Mouse (Mus musculus): Measurements from ENCODE around the gene Dkk2. TPM values are rescaled to one million over a fixed set of nuclear protein-coding genes. Genes with fewer than 3 reads are reported as not detected.

Gene Dkk2
- total RNA-seq, 4 experiments from 2014 or later = 2.5 to 5.9 (median 4.1) TPM

DNA sequence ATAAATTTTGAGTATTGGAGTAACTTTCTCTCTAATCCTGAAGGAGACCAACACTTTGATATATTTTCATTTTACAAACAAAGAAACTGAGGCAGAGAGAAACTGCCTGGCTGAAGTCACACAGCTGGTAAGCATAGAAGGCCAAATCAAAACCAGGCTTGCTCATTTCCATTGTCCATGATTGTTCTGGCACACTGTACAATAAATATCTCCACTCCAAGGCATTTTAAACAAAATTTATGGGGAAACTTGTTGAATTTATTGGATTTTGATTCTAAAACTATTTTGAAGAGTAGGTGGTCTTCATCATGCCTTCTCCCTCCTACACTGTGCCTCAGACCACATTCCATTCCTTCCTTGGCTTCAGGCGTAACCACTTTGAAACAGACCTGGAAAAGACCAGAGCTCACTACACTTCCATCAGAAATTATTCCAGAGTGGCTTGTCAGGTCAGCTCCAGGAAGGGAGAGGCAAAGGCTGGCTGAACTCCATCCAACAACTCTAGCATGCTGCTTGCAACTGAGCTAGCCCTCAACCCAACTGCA is 44.7 kb downstream of the Dkk2 start:
- DNase-seq = no peak

DNA sequence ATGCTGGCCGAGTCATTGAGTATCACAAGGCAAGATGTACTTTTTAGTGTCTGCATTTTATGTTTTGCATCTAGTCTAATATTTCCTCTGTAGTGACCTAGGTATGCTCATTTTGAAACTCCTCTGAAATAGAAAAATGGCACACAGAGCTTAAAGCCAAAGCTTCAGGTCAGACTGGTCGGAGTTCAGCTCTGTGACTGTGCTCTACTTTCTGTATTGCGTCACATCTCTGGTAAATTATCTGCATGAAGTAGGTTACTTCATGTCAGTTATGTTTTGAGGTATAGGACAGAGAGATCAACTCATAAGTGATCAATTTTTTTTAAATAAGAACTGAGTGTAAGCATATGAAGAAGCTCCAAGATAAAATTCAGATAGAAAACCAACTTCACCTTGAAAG is 45.7 kb downstream of the Dkk2 start:
- no peak for DNase-seq

DNA sequence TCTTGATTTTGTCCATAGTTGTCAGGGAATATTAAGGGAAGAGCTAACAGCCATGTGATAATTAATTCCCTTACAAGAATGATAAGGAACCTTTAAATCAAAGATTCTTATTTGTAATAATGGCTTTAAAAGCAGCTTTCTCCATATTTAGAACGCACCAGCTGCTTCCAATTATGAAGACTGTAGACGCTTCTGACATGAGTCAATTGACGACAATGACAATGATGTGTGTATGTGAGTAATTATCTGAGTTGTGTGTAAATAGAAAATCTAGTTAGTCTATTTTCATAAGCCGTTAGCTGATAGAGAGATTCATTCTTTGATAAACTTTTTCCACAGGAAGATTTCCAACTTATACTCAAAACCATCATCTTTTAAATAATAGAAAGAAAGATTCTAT is 46.8 kb downstream of the Dkk2 start:
- DNase-seq = no peak

DNA sequence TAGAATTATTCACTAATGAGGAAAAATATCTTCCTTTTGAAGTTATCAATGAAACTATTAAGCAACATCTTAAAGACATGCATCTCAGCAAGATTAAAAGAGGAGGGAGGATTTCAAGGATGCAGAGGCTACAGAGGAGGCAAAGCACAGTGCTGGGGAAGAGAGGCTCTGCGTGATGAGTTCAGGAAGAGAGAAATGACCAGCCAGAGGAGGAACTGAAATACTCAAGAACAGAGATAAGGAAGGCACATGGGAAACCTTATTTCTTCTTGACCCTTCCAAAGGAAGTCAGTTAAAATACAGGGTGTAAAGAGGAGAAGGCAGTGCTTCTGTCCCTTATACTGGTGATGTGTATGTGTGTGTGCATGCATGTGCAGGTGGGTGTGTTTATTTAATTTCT is 49.4 kb downstream of the Dkk2 start:
- DNase-seq = no peak

DNA sequence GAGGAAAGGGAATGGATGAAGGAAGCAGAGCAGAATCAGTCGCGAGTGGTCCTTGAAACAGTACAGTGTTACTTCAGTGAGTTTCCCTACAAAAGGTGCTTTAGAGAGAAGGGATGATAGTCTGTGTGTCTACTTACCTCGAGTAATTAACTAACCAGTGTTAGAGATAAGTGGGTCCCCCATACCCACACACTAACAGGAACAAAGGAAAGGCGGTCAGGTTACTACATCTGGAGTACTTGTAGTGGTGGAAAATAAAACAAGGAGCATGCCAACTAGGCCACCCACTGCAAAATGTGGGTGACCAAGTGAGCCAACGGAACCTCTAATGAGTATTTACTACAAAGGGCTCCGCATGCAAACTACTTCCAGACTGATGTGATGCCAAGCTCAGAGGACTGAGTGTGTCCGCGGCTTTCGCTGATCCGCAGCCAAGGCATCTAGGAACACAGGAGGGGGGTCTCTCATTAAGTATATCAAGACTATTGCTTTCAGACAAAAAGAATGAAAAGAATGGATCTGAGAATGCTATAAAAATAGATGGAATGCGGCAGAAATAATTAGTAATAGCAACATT is 52.8 kb downstream of the Dkk2 start:
- DNase-seq = no peak

DNA sequence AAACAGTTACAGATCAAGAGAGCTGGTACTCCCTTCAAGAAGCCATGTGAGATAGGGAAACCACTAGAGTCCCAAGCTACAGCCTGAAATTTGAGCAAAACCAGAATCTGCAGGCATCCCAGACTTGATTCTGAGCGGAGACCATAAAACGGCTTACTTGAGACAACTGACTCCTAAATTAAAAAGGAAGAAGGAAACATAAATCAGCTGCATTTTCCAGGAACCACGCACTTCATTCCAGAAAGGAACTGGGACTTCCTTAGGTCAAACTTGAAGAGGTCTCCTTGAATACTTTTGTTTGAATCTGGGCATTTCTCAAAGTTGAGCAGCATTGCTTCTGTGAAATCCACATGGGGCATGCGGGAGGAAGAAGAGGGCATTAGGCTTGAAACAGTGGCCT is 55.9 kb downstream of the Dkk2 start:
- DNase-seq = no peak

DNA sequence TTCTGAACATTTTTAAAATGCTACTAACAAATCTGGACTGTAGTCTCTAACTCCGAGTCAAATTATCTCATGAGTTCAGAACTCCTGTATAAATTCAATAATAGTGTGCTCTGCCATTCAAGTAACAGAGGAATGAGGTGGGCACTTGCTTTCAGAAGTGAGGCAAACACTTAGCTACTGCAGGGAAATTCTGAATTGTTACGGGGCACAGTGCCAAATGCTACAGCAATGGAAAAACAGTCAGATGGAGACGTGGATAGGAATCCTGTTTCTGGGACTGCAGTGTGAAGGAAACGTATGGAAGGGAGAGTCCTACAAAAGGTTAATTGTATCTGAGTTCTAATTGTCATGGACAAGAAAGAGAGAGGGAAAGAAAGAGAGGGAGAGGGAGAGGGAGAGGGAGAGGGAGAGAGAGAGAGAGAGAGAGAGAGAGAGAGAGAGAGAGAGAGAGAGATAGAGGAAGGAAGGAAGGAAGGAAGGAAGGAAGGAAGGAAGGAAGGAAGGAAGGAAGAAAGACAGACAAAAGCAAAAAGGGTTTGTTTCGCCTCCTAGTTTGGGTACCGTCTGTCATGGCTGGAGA is 64.4 kb downstream of the Dkk2 start:
- no peak for DNase-seq

DNA sequence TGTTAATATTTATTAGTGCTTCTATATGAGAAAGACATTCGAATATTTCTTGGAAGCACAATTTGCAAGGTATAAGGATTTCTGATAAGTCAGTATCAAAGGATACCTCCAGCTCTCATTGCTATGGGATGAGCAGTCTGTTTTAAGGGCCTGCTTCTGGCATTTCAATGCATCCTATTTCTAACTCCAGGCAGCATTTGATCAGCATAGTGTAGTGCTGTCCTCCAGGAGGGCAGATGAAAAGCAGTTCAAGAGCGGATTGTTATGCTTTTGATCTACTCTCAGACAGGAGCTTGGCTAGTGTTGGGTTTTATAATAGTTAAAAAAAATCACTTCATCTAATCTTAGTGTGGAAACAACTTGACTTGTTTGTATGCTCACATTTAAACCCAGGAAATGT is 73.7 kb downstream of the Dkk2 start:
- no peak for DNase-seq

DNA sequence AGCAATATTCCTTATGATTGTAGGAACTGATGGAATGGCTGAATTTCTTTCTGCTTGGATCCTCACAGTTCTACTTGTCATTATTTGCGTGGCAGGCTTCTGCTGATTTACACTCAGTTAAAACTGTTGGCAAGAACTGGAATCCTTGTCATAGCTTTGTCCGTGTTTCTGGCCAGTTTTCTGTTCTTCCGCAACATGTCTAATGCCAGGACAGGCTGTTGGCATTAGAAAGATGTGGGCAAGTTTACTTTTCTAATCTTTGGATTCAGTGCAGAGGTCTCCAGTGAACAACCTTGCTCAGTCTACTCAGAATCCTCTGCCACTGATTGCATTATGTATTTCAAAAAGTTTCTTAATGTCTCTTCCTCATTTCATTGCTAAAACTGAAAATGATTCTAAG is 83.8 kb downstream of the Dkk2 start:
- no peak for DNase-seq

DNA sequence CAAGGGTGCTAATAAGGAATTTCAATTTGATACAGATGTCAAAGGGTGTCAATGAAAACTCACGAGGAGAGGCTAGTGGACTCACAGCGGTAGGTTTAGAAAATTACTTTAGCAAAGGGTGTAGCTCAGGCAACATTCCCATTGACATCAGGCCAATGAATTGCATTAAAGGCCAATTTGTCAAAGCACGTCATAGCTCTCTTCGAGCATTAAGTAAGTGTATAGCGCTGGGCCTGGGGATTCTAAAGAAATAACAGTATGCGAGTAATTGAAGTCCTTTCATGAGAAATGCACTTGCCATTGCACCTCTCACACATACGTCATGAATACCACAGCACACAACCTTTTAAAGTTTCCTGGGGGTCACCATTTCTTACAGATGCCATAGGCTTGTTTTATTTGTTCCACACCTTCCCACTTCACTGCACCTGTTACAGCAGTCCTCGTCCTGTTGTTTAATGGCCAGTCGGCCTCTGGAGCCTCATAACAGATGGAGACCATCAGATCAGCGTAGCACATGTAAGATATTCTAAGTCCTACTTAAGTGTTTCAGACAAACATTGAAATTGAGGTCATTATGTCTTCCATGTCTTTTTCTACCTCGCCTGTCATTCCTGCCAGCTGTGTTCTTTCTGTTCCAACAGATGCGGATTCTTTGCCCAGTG is 101.9 kb downstream of the Dkk2 start:
- no peak for DNase-seq

DNA sequence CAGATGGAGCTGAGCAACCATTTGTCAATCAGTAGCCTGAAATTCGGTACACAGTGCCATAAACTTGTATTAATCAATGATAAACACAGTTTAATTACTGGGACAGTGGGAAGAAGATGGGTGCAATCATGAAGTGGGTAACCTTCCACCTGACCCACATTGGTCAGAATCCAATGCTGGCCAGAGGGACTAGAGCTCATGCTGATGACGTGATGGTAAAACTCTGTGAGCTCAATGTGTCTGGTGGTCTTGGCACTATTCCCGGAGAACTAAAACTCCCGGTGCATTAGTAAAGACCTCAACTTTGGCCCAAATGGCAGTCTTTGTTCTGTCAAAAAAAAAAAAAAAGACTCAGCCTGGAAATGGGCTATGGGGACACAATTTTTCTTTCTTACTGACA is 116.9 kb downstream of the Dkk2 start:
- no peak for DNase-seq

DNA sequence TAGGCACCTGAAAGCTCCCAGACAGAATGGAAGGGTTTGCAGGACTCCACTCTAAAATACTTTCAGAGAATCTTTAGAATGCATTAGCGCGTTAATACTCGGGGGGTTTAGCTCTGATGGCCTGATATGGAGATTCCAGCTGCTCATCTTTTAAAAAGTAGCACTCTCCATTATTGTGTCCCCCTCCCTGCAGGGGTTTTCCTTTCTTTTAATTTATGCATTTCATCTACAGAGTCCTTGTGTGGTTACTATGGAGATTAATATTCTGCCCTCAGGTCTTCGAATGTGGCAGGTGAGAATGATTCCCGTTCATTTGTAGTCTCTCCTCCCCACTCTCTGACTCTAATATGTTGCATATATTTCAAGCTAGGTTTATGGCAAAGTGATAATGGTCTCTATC is 117.6 kb downstream of the Dkk2 start:
- DNase-seq = no peak

DNA sequence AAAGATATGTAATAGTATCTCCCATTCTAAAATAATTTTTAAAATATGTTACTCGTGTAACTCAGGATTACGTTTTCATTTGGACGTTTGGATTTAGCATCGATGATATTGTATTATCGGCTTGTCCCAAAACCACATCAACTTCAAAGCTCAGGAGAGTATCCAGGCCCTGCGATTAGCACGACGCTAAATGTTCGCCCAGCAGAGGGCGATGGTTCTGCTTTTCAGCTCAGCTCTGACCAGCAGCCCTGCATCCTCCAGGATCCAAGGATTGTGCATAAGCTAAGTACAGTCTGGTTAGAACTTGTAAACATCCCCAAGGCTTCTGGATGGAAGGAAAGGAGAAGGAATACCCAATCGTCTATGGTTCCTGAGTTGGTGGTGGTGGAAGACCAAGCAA is 122.4 kb downstream of the Dkk2 start:
- peak; percentile 2 for DNase-seq

DNA sequence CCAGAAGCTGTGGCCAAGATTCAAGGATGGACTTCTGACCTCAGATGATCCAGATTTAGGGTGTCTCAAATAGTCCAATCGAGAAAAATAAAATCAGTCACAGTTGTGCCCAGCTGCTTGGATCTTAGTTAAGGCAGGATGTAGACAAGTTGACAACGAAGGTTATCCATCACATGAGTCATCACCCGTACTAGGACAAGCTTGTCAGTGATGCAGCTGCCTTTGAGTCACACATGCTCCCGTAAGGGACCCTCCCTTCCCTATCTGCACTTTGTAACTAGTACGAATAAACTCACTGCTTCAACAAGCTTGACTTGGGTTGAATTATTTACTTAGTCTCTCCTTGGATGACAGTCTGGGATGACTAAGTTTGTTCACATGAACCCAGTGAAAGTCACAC is 126.2 kb downstream of the Dkk2 start:
- DNase-seq = peak; percentile 0

DNA sequence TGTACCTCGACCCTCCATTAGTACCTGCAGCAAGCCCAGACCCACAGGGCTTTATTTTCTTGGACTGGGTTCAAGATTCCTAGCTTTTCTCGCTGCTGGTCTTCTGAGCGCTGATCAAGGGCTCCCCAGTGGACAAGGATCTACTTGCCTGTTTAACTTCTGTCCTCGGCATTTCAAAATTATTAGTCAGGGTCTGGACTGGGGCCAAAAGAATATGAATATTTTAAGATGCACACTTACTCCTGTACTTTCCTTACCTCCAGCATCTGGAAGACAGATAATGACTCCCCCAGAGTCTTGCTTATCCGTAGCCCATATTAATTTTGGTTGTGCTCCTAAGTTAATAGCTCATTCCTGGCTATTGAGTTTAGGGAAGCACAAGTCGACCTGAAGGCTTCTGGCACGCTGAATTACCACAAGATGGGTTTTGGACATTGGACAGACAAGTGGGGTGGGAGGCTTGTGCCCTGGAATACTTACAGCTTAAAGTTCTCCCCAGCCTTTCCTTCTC is 134.9 kb downstream of the Dkk2 start:
- DNase-seq = no peak

DNA sequence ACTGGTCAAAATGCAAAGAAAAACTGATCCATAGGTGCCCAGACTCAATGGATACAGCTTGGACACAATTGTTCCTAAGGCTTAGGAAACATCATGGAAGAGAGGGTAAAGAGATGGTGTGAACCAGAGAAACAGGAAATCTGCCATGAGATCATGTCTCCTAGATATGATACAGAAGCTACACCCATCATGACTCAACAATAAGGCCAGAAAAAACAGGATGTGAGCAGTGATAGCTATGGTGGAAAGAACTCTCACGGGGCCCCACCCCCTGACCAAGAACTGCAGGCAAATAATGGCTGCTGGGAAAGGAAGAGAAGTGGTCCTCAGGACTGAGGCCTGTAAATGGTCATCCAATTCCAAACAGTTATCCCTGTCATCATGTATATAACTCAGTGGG is 142.5 kb downstream of the Dkk2 start:
- DNase-seq = no peak

Measured in adrenal gland, adult 8-10 months (tissue).